Mouse (Mus musculus) midbrain, embryonic 14.5 days (tissue): ENCODE measurements around the gene Gria2. TPM values are rescaled to one million over a fixed set of nuclear protein-coding genes. Genes with fewer than 3 reads are reported as not detected.

Source experiments
- ATAC-seq: fragments of 200-750 bp; cut with Nextera tagmentation; 2 replicates; pipeline ENCODE4 v1.8.0; 2017; ENCODE audit warnings: moderate number of reproducible peaks, moderate library complexity; ENCODE audit not compliant: low FRiP score, low TSS enrichment
- DNase-seq: peaks from one replicate; pipeline ENCODE4 v3.0.0-alpha.2; 2015
- H3K27ac ChIP-seq: fragments of 300-500 bp; sonication (generic); replicated peaks from 2 replicates; pipeline ENCODE4 v1.5.1; 2014; ENCODE audit warnings: mild to moderate bottlenecking, low read depth, low read length, moderate library complexity
- H3K27me3 ChIP-seq: fragments of 300-500 bp; sonication (generic); 2 replicates; pipeline ENCODE4 v1.6.1; 2014; ENCODE audit warnings: low read length, control low read depth, mixed read lengths; ENCODE audit not compliant: control insufficient read depth, insufficient read depth
- H3K36me3 ChIP-seq: fragments of 300-500 bp; sonication (generic); 2 replicates; pipeline ENCODE4 v1.6.1; 2014; ENCODE audit warnings: low read length, control low read depth; ENCODE audit not compliant: control insufficient read depth, insufficient read depth
- H3K4me1 ChIP-seq: fragments of 300-500 bp; sonication (generic); 2 replicates; pipeline ENCODE4 v1.6.1; 2014; ENCODE audit warnings: mild to moderate bottlenecking, antibody characterized with exemption, low read length, control low read depth; ENCODE audit not compliant: control insufficient read depth, insufficient read depth
- H3K4me2 ChIP-seq: fragments of 300-500 bp; sonication (generic); 2 replicates; pipeline ENCODE4 v1.6.1; 2014; ENCODE audit warnings: mild to moderate bottlenecking, low read length, moderate library complexity
- H3K4me3 ChIP-seq: fragments of 300-500 bp; sonication (generic); replicated peaks from 2 replicates; pipeline ENCODE4 v1.5.1; 2014; ENCODE audit warnings: low read depth, low read length
- H3K9ac ChIP-seq: fragments of 300-500 bp; sonication (generic); replicated peaks from 2 replicates; pipeline ENCODE4 v1.6.1; 2014; ENCODE audit warnings: mild to moderate bottlenecking, low read length, moderate library complexity
- H3K9me3 ChIP-seq: fragments of 300-500 bp; sonication (generic); 2 replicates; pipeline ENCODE4 v1.6.1; 2016; ENCODE audit warnings: low read length, control low read depth, mixed read lengths; ENCODE audit not compliant: control insufficient read depth
- WGBS: fragments of 180-500 bp; shearing (Covaris S2); extraction: QIAGEN DNeasy Blood & Tissue Kit; methylation state at CpG from one replicate; pipeline ENCODE4 v1.1.7; 2014; 5-methylcytosine and 5-hydroxymethylcytosine counted together
- polyA plus RNA-seq: library from polyadenylated mRNA; unstranded; fragments of >200 nt; fragmentation: Nextera tagmentation; extraction: Ambion mirVana; gene quantifications from 2 replicates; pipeline ENCODE4 v1.2.1, GENCODE M21; 2014

Gria2 gene
- polyA plus RNA-seq = 179 and 191 TPM in 2 replicates

GRCm38 (mm10) chr3:80802596-80803081, at the start of gene Gria2:
Gene Gria2, minus strand, starts transcription at chr3:80802835.
- H3K27me3 ChIP-seq = no peaks in the 10 kb centered on the region
- H3K27ac ChIP-seq = peak within 1 kb of the TSS; percentile 97
- H3K4me2 ChIP-seq = peak within 1 kb of the TSS; percentile 73
- DNase-seq (peak; percentile 95), ATAC-seq (peak; percentile 93)
- no peaks in the 10 kb centered on the region for H3K9me3 ChIP-seq
- 0% methylated on average over 35 of the region's 35 CpGs for WGBS
- peak within 1 kb of the TSS; percentile 92 for H3K9ac ChIP-seq
- H3K36me3 ChIP-seq = no peaks in the 10 kb centered on the region
- peaks cover 21% of the 10 kb centered on the region for H3K4me1 ChIP-seq
- H3K4me3 ChIP-seq = peak within 1 kb of the TSS; percentile 76

GRCm38 (mm10) chr3:80850947-80851346, 48.3 kb upstream of the Gria2 start:
- Histone ChIP-seq H3K9me3 (no peaks in the 10 kb centered on the region), H3K27ac (no peak overlapping the region), H3K4me3 (no peak overlapping the region), H3K9ac (no peak overlapping the region), H3K4me2 (no peak overlapping the region), H3K36me3 (peaks cover 3% of the 10 kb centered on the region; the same call in 1 of the 2 replicates), H3K27me3 (no peaks in the 10 kb centered on the region), H3K4me1 (no peaks in the 10 kb centered on the region)
- ATAC-seq = no peak
- no peak for DNase-seq
- WGBS = 91% methylated on average over 10 of the region's 10 CpGs

- Histone ChIP-seq H3K4me2 (no peak overlapping the region), H3K9me3 (no peaks in the 10 kb centered on the region), H3K4me1 (no peaks in the 10 kb centered on the region), H3K27ac (no peak overlapping the region), H3K36me3 (no peaks in the 10 kb centered on the region; the same call in 1 of the 2 replicates), H3K4me3 (no peak overlapping the region), H3K27me3 (no peaks in the 10 kb centered on the region), H3K9ac (no peak overlapping the region)
- ATAC-seq (no peak), DNase-seq (no peak)
- WGBS = 87% methylated on average over 2 of the region's 2 CpGs
Observed at GRCm38 (mm10) chr3:80845634-80846033, 43.0 kb upstream of the Gria2 start.

GRCm38 (mm10) chr3:80839845-80840244, 37.2 kb upstream of the Gria2 start:
- Histone ChIP-seq H3K4me3 (no peak overlapping the region), H3K4me1 (no peaks in the 10 kb centered on the region), H3K27me3 (no peaks in the 10 kb centered on the region), H3K36me3 (no peaks in the 10 kb centered on the region), H3K9ac (no peak overlapping the region), H3K4me2 (no peak overlapping the region), H3K27ac (no peak overlapping the region), H3K9me3 (no peaks in the 10 kb centered on the region)
- DNase-seq = no peak
- WGBS = 89% methylated on average over 5 of the region's 5 CpGs
- ATAC-seq = no peak

GRCm38 (mm10) chr3:80837583-80837982, 34.9 kb upstream of the Gria2 start:
- WGBS = 64% methylated on average over 3 of the region's 3 CpGs
- H3K9me3 ChIP-seq = no peaks in the 10 kb centered on the region
- ATAC-seq (no peak), DNase-seq (no peak)
- no peak overlapping the region for H3K4me2 ChIP-seq
- no peaks in the 10 kb centered on the region for H3K36me3 ChIP-seq
- no peak overlapping the region for H3K4me3 ChIP-seq
- no peak overlapping the region for H3K27ac ChIP-seq
- no peak overlapping the region for H3K9ac ChIP-seq
- H3K4me1 ChIP-seq = no peaks in the 10 kb centered on the region
- H3K27me3 ChIP-seq = no peaks in the 10 kb centered on the region

- H3K36me3 ChIP-seq = no peaks in the 10 kb centered on the region
- H3K27me3 ChIP-seq = no peaks in the 10 kb centered on the region
- 96% methylated on average over 1 of the region's 1 CpGs for WGBS
- H3K9ac ChIP-seq = no peak overlapping the region
- H3K4me3 ChIP-seq = no peak overlapping the region
- no peaks in the 10 kb centered on the region for H3K4me1 ChIP-seq
- H3K9me3 ChIP-seq = no peaks in the 10 kb centered on the region
- no peak for ATAC-seq
- H3K4me2 ChIP-seq = no peak overlapping the region
- no peak overlapping the region for H3K27ac ChIP-seq
- DNase-seq = no peak
Observed at GRCm38 (mm10) chr3:80823975-80824374, 21.3 kb upstream of the Gria2 start.

GRCm38 (mm10) chr3:80818619-80819018, 16.0 kb upstream of the Gria2 start:
- no peak for DNase-seq
- no peak overlapping the region for H3K4me2 ChIP-seq
- no peaks in the 10 kb centered on the region for H3K27me3 ChIP-seq
- H3K4me3 ChIP-seq = no peak overlapping the region
- WGBS = 86% methylated on average over 1 of the region's 1 CpGs
- no peaks in the 10 kb centered on the region for H3K4me1 ChIP-seq
- ATAC-seq = no peak
- no peak overlapping the region for H3K9ac ChIP-seq
- H3K27ac ChIP-seq = no peak overlapping the region
- H3K9me3 ChIP-seq = no peaks in the 10 kb centered on the region
- H3K36me3 ChIP-seq = no peaks in the 10 kb centered on the region

- H3K9me3 ChIP-seq = no peaks in the 10 kb centered on the region
- no peak overlapping the region for H3K9ac ChIP-seq
- H3K4me2 ChIP-seq = no peak overlapping the region
- H3K27ac ChIP-seq = no peak overlapping the region
- no peaks in the 10 kb centered on the region for H3K27me3 ChIP-seq
- ATAC-seq = no peak
- no peak overlapping the region for H3K4me3 ChIP-seq
- DNase-seq = no peak
- H3K4me1 ChIP-seq = no peaks in the 10 kb centered on the region
- no peaks in the 10 kb centered on the region for H3K36me3 ChIP-seq
Observed at GRCm38 (mm10) chr3:80813734-80814133, 11.1 kb upstream of the Gria2 start.

GRCm38 (mm10) chr3:80812237-80812636, 9.6 kb upstream of the Gria2 start:
- no peaks in the 10 kb centered on the region for H3K9me3 ChIP-seq
- H3K4me2 ChIP-seq = no peak overlapping the region
- DNase-seq (no peak), ATAC-seq (no peak)
- no peak overlapping the region for H3K4me3 ChIP-seq
- no peaks in the 10 kb centered on the region for H3K4me1 ChIP-seq
- no peaks in the 10 kb centered on the region for H3K36me3 ChIP-seq
- H3K9ac ChIP-seq = no peak overlapping the region
- H3K27me3 ChIP-seq = no peaks in the 10 kb centered on the region
- WGBS = 84% methylated on average over 3 of the region's 3 CpGs
- H3K27ac ChIP-seq = no peak overlapping the region
